Mouse (Mus musculus) hindbrain, postnatal 0 days (tissue): Measurements from ENCODE around the gene Btf3. TPM values are rescaled to one million over a fixed set of nuclear protein-coding genes. Genes with fewer than 3 reads are reported as not detected.

Experiments
- ATAC-seq: fragments of 200-750 bp; cut with Nextera tagmentation; 2 replicates; pipeline ENCODE4 v1.8.0; 2017; ENCODE audit warnings: mild to moderate bottlenecking, moderate TSS enrichment, moderate library complexity
- DNase-seq: peaks from one replicate; pipeline ENCODE4 v3.0.0-alpha.2; 2015; ENCODE audit warnings: low spot score
- H3K27ac ChIP-seq: fragments of 300-500 bp; sonication (generic); 2 replicates; pipeline ENCODE4 v1.5.1; 2014; ENCODE audit warnings: mild to moderate bottlenecking
- H3K27me3 ChIP-seq: fragments of 300-500 bp; sonication (generic); 2 replicates; pipeline ENCODE4 v1.6.1; 2014; ENCODE audit warnings: low read length, mixed read lengths; ENCODE audit not compliant: insufficient read depth
- H3K36me3 ChIP-seq: fragments of 300-500 bp; sonication (generic); 2 replicates; pipeline ENCODE4 v1.6.1; 2014; ENCODE audit warnings: low read length, mixed read lengths; ENCODE audit not compliant: insufficient read depth
- H3K4me1 ChIP-seq: fragments of 300-500 bp; sonication (generic); 2 replicates; pipeline ENCODE4 v1.6.1; 2014; ENCODE audit warnings: antibody characterized with exemption, low read length, mixed read lengths; ENCODE audit not compliant: insufficient read depth
- H3K4me2 ChIP-seq: fragments of 300-500 bp; sonication (generic); 2 replicates; pipeline ENCODE4 v1.6.1; 2014; ENCODE audit warnings: low read depth, mild to moderate bottlenecking, low read length, moderate library complexity, mixed read lengths
- H3K4me3 ChIP-seq: fragments of 300-500 bp; sonication (generic); 2 replicates; pipeline ENCODE4 v1.5.1; 2014; ENCODE audit warnings: low read length
- H3K9ac ChIP-seq: fragments of 300-500 bp; sonication (generic); replicated peaks from 2 replicates; pipeline ENCODE4 v1.6.1; 2014; ENCODE audit warnings: mild to moderate bottlenecking, low read length, moderate library complexity, mixed read lengths
- H3K9me3 ChIP-seq: fragments of 300-500 bp; sonication (generic); 2 replicates; pipeline ENCODE4 v1.6.1; 2016; ENCODE audit warnings: low read length, mixed read lengths
- CTCF ChIP-seq: IDR thresholded peaks from 2 replicates; pipeline ENCODE4 v1.5.1; 2016; ENCODE audit warnings: antibody characterized with exemption, control low read depth, low read depth
- WGBS: fragments of 180-500 bp; shearing (Covaris S2); extraction: QIAGEN DNeasy Blood & Tissue Kit; methylation state at CpG from one replicate; pipeline ENCODE4 v1.1.7; 2014; 5-methylcytosine and 5-hydroxymethylcytosine counted together
- polyA plus RNA-seq: library from polyadenylated mRNA; unstranded; fragments of >200 nt; fragmentation: Nextera tagmentation; extraction: Ambion mirVana; gene quantifications from 2 replicates; pipeline ENCODE4 v1.2.1, GENCODE M21; 2015
- total RNA-seq: library from RNA; depleted of rRNA; stranded (reverse); fragments of >200 nt; gene quantifications from 2 replicates; pipeline ENCODE4 v1.2.3, GENCODE M21; 2014

The Btf3 gene
- total and polyA plus RNA-seq, 2 experiments from 2014 or later: 181 to 476 TPM

DNA sequence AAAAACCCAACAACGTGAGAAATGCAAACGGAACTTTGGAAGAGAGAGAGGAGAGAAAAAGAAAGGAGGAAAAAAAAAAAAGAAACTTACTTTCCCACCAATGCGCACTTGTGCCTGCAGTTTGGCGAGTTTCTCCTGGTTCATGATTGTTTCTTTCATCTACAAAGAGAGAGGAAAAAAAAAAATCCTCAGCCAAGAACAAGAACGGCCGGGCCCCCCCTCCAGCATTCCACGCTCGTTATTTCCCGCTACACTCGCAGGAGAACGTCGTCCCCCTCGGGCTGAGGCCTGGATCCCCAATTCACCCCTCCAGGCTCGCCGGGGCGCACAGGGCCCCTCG, 696 bp downstream of the Btf3 start:
- Histone ChIP-seq H3K36me3 (peaks cover 21% of the 10 kb centered on the region; the same call in 1 of the 2 replicates), H3K9me3 (no peaks in the 10 kb centered on the region), H3K27ac (peak overlapping the region; percentile 94), H3K4me2 (peak overlapping the region; percentile 74), H3K4me1 (peaks cover 11% of the 10 kb centered on the region; the same call in 1 of the 2 replicates), H3K27me3 (no peaks in the 10 kb centered on the region), H3K4me3 (peak overlapping the region; percentile 78), H3K9ac (peak overlapping the region; percentile 93)
- ATAC-seq: no peak
- DNase-seq: no peak
- TF ChIP-seq CTCF: no peak
- 1% methylated on average over 17 of the region's 17 CpGs for WGBS

DNA sequence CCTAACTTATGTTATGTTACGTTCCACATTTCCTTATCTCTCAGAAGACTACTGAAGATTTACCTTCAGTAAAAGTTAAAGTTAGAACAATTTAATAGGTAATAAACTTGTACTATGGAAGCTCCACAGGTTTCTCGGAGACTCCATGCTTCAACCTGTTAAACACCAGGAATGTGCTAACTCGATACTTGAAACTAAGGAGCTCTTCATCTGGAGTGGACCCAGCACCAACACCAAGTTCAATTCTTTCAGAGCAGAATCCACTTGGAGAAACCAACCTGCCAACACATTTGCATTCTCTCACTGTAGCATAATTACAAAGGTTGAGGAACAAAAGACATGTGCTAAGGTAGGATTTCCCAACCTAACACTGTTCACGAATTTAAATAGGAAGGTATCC, 1.7 kb downstream of the Btf3 start:
- no peaks in the 10 kb centered on the region for H3K27me3 ChIP-seq
- peak overlapping the region; percentile 78; the same call in 1 of the 2 replicates for H3K4me3 ChIP-seq
- H3K27ac ChIP-seq: no peak overlapping the region
- TF ChIP-seq CTCF: no peak
- ATAC-seq (no peak), DNase-seq (no peak)
- H3K9ac ChIP-seq: no peak overlapping the region
- H3K4me2 ChIP-seq: peak overlapping the region; percentile 74
- peaks cover 30% of the 10 kb centered on the region for H3K36me3 ChIP-seq
- H3K4me1 ChIP-seq: peaks cover 11% of the 10 kb centered on the region; the same call in 1 of the 2 replicates
- WGBS: 77% methylated on average over 4 of the region's 4 CpGs
- no peaks in the 10 kb centered on the region for H3K9me3 ChIP-seq

DNA sequence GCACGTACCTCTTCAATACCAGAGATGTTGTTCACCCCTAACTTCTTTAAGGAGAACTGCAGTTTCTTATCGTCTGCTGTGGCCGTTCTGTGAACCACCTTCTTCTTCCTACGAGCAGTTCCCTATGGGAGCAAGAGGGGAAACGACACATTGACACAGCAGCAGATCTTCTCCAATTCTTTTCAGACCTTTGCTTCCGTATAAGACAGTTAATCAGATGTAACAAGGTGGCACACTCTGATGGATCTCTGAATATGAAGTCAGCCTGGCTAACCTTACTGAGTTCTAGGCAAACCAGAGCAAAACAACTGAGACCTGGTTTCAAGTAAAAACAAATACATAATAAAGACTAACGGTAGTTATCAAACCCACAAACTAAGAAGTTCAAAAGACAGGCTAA, 3.2 kb downstream of the Btf3 start:
- Histone ChIP-seq H3K9ac (no peak overlapping the region), H3K27me3 (no peaks in the 10 kb centered on the region), H3K4me1 (peaks cover 11% of the 10 kb centered on the region; the same call in 1 of the 2 replicates), H3K9me3 (no peaks in the 10 kb centered on the region), H3K36me3 (peaks cover 38% of the 10 kb centered on the region), H3K4me2 (no peak overlapping the region), H3K4me3 (no peak overlapping the region), H3K27ac (no peak overlapping the region)
- 72% methylated on average over 7 of the region's 7 CpGs for WGBS
- no peak for ATAC-seq
- TF ChIP-seq CTCF: no peak
- DNase-seq: no peak

DNA sequence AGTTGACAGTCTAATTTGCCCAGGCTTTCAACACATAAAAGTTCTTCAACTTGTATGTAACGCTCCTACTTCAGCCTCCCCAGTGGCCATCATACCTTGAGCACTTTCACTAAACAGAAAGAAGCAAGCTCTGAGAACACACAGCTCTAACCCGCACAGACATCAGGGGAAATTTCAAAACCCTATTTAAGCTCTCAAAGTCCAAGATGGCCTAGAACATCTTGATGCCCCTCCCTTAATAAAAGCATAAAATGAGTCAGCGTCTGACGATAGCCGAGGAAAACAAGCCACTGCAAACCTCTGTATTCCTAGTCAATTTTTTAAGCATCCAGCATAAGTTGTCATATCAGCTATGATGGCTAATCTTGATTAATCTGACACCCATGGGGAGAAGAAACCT, 5.2 kb downstream of the Btf3 start:
- DNase-seq (no peak), ATAC-seq (no peak)
- WGBS: 90% methylated on average over 5 of the region's 5 CpGs
- H3K36me3 ChIP-seq: peaks cover 45% of the 10 kb centered on the region
- H3K27ac ChIP-seq: no peak overlapping the region
- H3K27me3 ChIP-seq: no peaks in the 10 kb centered on the region
- no peaks in the 10 kb centered on the region for H3K9me3 ChIP-seq
- H3K4me2 ChIP-seq: no peak overlapping the region
- H3K9ac ChIP-seq: no peak overlapping the region
- H3K4me1 ChIP-seq: peaks cover 11% of the 10 kb centered on the region; the same call in 1 of the 2 replicates
- H3K4me3 ChIP-seq: no peak overlapping the region
- TF ChIP-seq CTCF: no peak

DNA sequence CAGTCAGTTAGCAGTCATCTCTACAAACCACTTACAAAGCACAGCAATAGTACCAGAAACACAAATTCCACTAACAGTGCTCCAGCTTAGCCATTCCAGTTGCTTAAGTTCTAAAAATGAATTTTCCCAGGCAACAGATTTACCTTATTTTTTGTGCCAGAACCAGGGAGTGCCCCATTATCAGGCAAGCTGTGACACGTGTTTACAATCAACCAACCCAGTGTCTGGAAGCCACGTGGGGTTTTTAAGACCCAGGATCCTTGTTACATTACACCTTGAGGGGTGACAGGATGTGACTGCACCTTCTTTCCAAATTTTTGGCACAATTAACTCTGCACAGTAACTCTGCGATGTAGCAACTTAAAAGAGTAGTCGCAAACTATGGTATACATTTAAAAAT, 8.1 kb downstream of the Btf3 start:
- H3K9me3 ChIP-seq: no peaks in the 10 kb centered on the region
- ATAC-seq (no peak), DNase-seq (no peak)
- no peak for TF ChIP-seq CTCF
- no peak overlapping the region for H3K4me3 ChIP-seq
- peaks cover 45% of the 10 kb centered on the region for H3K36me3 ChIP-seq
- no peak overlapping the region for H3K4me2 ChIP-seq
- 82% methylated on average over 4 of the region's 4 CpGs for WGBS
- H3K27me3 ChIP-seq: no peaks in the 10 kb centered on the region
- no peak overlapping the region for H3K27ac ChIP-seq
- H3K4me1 ChIP-seq: no peaks in the 10 kb centered on the region
- no peak overlapping the region for H3K9ac ChIP-seq

DNA sequence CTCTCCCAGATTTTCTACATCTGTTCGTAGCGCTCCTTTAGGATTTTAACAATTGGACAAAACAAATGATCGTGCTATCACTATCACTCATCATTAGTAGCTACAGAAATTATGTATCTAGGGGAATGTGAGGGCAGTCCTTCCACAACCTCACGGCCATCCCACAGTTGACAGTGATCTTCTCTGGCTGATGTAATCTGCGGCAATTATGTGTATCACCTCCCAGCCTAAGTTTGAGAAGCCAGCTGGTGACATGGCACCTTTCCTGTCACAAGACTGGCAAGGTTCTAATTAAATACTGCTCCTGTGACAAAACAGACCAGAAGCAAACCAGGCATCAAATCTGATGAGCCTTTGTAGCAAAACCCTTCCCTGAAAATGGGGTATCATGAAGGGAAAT, 8.8 kb downstream of the Btf3 start:
- Histone ChIP-seq H3K4me1 (no peaks in the 10 kb centered on the region), H3K27me3 (no peaks in the 10 kb centered on the region), H3K27ac (no peak overlapping the region), H3K4me2 (no peak overlapping the region), H3K9ac (no peak overlapping the region), H3K4me3 (no peak overlapping the region), H3K36me3 (peaks cover 37% of the 10 kb centered on the region), H3K9me3 (no peaks in the 10 kb centered on the region)
- no peak for TF ChIP-seq CTCF
- DNase-seq (no peak), ATAC-seq (no peak)
- 83% methylated on average over 5 of the region's 5 CpGs for WGBS

DNA sequence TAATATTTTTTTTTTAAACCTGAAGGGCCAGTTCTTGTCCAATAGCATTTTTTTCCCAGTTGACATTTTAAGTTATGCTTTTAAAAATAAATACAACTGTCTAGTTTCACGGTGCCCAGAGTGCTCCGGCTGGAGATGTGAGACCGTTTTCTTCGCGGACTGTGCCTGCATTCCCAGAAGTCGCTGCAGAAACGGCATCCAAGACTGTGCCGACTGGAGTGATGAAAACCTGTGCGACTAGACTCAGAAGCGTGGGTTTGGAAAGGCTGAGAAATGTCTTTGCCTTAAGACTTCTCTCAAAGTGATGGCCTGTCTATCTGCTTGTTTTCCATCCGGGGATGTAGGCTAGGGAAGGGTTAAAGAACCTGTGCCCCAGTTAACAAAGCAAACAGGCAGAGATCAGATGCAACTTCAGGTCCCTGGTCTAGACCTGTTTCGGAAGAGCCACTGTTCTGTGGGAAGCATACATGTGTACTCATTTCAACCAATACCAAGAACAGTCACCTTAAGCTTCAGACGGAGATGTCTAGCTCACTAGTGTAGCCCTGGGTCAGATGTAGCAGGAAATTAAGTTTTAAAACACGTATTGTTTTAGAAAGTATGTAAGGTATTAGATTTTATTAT, 9.8 kb downstream of the Btf3 start:
- H3K4me2 ChIP-seq: no peak overlapping the region
- no peak for TF ChIP-seq CTCF
- 39% methylated on average over 14 of the region's 14 CpGs for WGBS
- DNase-seq: no peak
- H3K4me3 ChIP-seq: no peak overlapping the region
- no peaks in the 10 kb centered on the region for H3K27me3 ChIP-seq
- H3K9ac ChIP-seq: no peak overlapping the region
- no peak for ATAC-seq
- peaks cover 30% of the 10 kb centered on the region for H3K36me3 ChIP-seq
- no peak overlapping the region for H3K27ac ChIP-seq
- H3K9me3 ChIP-seq: no peaks in the 10 kb centered on the region
- H3K4me1 ChIP-seq: no peaks in the 10 kb centered on the region
